Mouse (Mus musculus): ENCODE measurements around the gene Rsc1a1. TPM values are rescaled to one million over a fixed set of nuclear protein-coding genes. Genes with fewer than 3 reads are reported as not detected.
A peak's percentile ranks its signal among the peaks of the same experiment; 100 is the strongest.

The Rsc1a1 gene
- not detected in 2 replicates for polyA plus RNA-seq (2015; fragmentation: Nextera tagmentation; extraction: Ambion mirVana)

DNA sequence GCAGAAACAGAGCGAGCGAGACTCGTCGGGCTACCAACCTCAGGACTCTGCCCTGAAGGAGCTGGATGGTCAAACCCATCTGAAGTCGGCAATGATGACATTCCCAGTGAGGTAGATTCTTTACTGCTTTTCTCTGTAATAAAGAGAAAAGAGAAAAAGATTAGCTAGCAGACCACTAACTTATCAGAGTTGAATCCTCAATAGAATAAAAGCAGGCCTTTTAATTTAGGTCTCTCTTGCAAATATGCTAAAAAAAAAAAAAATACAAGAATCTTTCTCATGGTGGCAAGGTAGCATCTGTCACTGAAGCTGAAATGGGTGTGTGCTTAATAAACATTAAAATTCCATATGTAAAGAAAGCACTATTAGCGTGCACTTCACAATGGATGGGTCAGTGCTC, at the start of gene Rsc1a1:
Gene Rsc1a1 (minus strand): TSS at position 101 of the 400 bp plus-strand sequence.
- H3K36me3 ChIP-seq (ENCODE audit: insufficient read depth, low read length) = peaks cover 48% of the 10 kb centered on the region
- 94% methylated on average over 6 of the region's 6 CpGs for WGBS
- H3K27ac ChIP-seq = no peak within 1 kb of the TSS
- H3K4me3 ChIP-seq (replicated peaks; ENCODE audit: low read depth, low read length) = no peak within 1 kb of the TSS
- H3K9me3 ChIP-seq (replicated peaks; ENCODE audit: low read length) = no peaks in the 10 kb centered on the region
- ATAC-seq (replicated peaks; ENCODE audit: low FRiP score, low read depth) (no peak), DNase-seq (ENCODE audit: low spot score) (no peak)
- H3K4me1 ChIP-seq (replicated peaks; ENCODE audit: insufficient read depth, low read length) = 0 out of 2 replicates have a peak, but pooled peaks cover 5% of the 10 kb centered on the region
- H3K4me2 ChIP-seq (ENCODE audit: low read length) = no peak within 1 kb of the TSS
- no peak within 1 kb of the TSS for H3K9ac ChIP-seq (ENCODE audit: low read depth, low read length)
- no peak for TF ChIP-seq CTCF (IDR thresholded peaks at IDR 0.05; ENCODE audit: low read depth)
- no peaks in the 10 kb centered on the region for H3K27me3 ChIP-seq (ENCODE audit: insufficient read depth, low read length)

DNA sequence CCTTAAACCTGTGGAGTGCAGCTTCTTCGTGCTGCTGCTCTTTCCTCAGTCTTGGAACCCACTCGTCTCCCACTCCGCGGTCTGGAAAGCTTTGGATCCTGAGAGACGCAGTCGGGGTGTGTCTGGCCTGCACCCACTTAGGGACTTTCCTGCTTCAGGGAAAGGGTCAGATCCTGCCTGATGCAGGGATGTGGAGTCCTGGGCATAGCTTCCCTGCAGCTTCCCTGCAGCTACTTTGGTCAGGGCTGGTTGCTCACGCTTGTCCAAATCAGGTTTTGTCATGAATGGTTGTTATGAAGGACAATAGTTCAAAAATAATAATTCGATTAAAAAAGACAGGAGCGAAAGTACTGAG, 49.8 kb upstream of the Rsc1a1 start:
- WGBS = 28% methylated on average over 9 of the region's 9 CpGs
- Histone ChIP-seq H3K9me3 (replicated peaks; ENCODE audit: low read length) (no peaks in the 10 kb centered on the region), H3K27me3 (ENCODE audit: insufficient read depth, low read length) (no peaks in the 10 kb centered on the region), H3K36me3 (ENCODE audit: insufficient read depth, low read length) (no peaks in the 10 kb centered on the region), H3K9ac (ENCODE audit: low read depth, low read length) (no peak overlapping the region), H3K4me2 (ENCODE audit: low read length) (peak overlapping the region; percentile 58), H3K4me3 (replicated peaks; ENCODE audit: low read depth, low read length) (peak overlapping the region; percentile 22; the same call in 1 of the 2 replicates), H3K27ac (0 out of 2 replicates have a peak overlapping the region, but pooled peaks have one; percentile 8), H3K4me1 (replicated peaks; ENCODE audit: insufficient read depth, low read length) (no peaks in the 10 kb centered on the region)
- DNase-seq (ENCODE audit: low spot score) = no peak
- ATAC-seq (replicated peaks; ENCODE audit: low FRiP score, low read depth) = no peak
- TF ChIP-seq CTCF (IDR thresholded peaks at IDR 0.05; ENCODE audit: low read depth) = no peak

DNA sequence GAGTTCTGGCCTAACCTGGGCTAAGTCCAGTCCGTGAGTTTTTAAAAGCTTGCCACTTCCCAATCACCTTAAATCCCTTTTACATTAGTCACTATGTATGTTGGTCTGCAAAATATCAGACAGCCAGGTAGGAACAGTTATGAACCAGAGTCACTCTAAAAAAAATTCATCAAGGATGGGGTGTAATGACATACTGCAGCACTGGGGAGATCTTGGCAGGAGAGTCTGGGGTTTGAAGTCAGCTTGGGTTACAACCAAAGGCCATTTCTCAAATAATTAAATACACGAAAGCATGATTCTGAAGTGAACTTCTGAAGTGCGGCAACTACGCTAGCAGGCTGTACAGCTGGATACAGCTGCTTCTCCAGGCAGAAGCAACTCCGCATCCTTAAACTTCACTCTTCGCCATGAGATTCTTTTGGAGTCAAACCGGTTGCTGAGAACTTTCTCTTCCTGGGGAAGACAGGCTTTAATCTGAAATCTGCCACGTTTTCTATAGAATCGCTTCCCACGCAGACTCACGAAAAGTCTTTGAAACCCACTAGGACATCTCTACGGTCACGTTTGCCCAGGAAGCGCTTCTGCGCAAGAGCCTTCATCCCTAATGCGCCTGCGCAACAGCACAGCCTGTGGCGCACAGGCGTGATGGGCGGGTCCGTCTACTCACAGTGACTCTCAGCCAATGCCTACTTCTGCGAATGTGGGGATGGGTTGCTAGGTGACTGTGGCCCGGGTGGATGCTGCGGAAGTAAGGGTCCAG, 49.2 kb upstream of the Rsc1a1 start:
- 0 out of 2 replicates have a peak overlapping the region, but pooled peaks have one; percentile 8 for H3K27ac ChIP-seq
- no peaks in the 10 kb centered on the region for H3K36me3 ChIP-seq (ENCODE audit: insufficient read depth, low read length)
- peak overlapping the region; percentile 36; the same call in 1 of the 2 replicates for H3K9ac ChIP-seq (ENCODE audit: low read depth, low read length)
- TF ChIP-seq CTCF (IDR thresholded peaks at IDR 0.05; ENCODE audit: low read depth) = peak; percentile 10; the same call in 1 of the 2 replicates
- H3K9me3 ChIP-seq (replicated peaks; ENCODE audit: low read length) = no peaks in the 10 kb centered on the region
- H3K4me2 ChIP-seq (ENCODE audit: low read length) = peak overlapping the region; percentile 58
- DNase-seq (ENCODE audit: low spot score) (peak; percentile 95), ATAC-seq (replicated peaks; ENCODE audit: low FRiP score, low read depth) (peak; percentile 94)
- WGBS = 6% methylated on average over 24 of the region's 24 CpGs
- H3K4me3 ChIP-seq (replicated peaks; ENCODE audit: low read depth, low read length) = peak overlapping the region; percentile 22
- H3K4me1 ChIP-seq (replicated peaks; ENCODE audit: insufficient read depth, low read length) = no peaks in the 10 kb centered on the region
- no peaks in the 10 kb centered on the region for H3K27me3 ChIP-seq (ENCODE audit: insufficient read depth, low read length)

DNA sequence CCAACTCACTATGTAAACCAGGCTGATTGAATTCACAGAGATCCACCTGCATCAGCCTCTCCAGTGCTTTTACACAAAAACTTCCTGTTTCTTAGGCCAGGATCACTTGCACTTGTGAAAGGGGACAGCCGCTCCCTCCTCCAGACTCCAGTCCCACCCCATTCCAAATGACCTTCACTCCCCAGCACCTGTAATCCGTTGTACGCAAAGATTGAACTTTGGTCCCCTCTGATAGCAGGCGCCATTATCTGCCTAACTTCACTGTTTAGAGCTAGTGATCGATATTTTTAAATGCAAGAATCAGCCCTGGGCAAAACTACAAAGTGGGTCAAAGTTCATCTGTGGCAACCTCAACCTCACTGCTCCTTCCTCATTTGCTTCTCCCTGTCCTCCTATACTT, 46.4 kb upstream of the Rsc1a1 start:
- Histone ChIP-seq H3K4me2 (ENCODE audit: low read length) (no peak overlapping the region), H3K4me3 (replicated peaks; ENCODE audit: low read depth, low read length) (no peak overlapping the region), H3K27ac (no peak overlapping the region), H3K4me1 (replicated peaks; ENCODE audit: insufficient read depth, low read length) (no peaks in the 10 kb centered on the region), H3K9ac (ENCODE audit: low read depth, low read length) (no peak overlapping the region), H3K9me3 (replicated peaks; ENCODE audit: low read length) (no peaks in the 10 kb centered on the region), H3K36me3 (ENCODE audit: insufficient read depth, low read length) (no peaks in the 10 kb centered on the region), H3K27me3 (ENCODE audit: insufficient read depth, low read length) (no peaks in the 10 kb centered on the region)
- TF ChIP-seq CTCF (IDR thresholded peaks at IDR 0.05; ENCODE audit: low read depth) = no peak
- DNase-seq (ENCODE audit: low spot score) (no peak), ATAC-seq (replicated peaks; ENCODE audit: low FRiP score, low read depth) (no peak)
- WGBS = 78% methylated on average over 5 of the region's 5 CpGs

DNA sequence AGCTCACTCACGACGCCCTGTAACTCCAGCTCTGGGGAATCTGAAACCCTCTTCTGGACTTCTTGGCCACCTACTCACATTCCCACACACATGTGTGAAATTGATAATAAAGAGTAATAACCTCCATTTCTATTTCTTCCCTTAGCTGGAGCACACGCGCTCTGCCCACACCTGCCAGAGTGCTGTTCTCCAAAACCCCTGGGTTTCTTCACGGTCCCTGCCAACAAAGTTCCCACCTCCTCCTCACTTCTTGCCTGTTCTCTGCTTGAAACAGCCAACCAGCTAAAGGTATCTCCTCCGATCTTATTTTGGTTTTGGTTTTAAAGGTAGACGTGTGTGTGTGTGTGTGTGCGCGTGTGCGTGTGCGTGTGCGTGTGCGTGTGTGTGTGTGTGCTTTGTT, 45.0 kb upstream of the Rsc1a1 start:
- no peak overlapping the region for H3K9ac ChIP-seq (ENCODE audit: low read depth, low read length)
- no peak for TF ChIP-seq CTCF (IDR thresholded peaks at IDR 0.05; ENCODE audit: low read depth)
- no peaks in the 10 kb centered on the region for H3K36me3 ChIP-seq (ENCODE audit: insufficient read depth, low read length)
- DNase-seq (ENCODE audit: low spot score) = no peak
- 80% methylated on average over 13 of the region's 13 CpGs for WGBS
- no peak overlapping the region for H3K27ac ChIP-seq
- no peak overlapping the region for H3K4me2 ChIP-seq (ENCODE audit: low read length)
- H3K27me3 ChIP-seq (ENCODE audit: insufficient read depth, low read length) = no peaks in the 10 kb centered on the region
- H3K9me3 ChIP-seq (replicated peaks; ENCODE audit: low read length) = no peaks in the 10 kb centered on the region
- no peak overlapping the region for H3K4me3 ChIP-seq (replicated peaks; ENCODE audit: low read depth, low read length)
- no peaks in the 10 kb centered on the region for H3K4me1 ChIP-seq (replicated peaks; ENCODE audit: insufficient read depth, low read length)
- no peak for ATAC-seq (replicated peaks; ENCODE audit: low FRiP score, low read depth)

DNA sequence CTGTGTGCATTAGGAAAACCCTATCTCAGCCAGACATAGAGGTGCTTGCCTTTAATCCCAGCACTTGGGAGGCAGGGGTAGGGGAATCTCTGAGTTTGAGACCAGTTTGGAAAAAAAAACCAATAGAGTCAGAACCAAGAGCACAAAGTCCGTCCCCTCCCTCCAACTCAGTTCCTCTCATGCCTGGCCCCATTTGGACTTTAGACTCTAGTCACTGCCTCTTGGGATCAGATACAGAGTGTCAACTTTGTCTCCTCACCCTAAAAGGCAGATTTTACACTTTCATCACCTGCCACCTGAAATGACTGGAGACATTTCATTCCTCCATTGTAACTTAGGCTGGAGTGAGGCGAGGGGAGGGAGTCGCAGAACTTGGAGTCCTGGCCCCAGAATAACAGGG, 43.9 kb upstream of the Rsc1a1 start:
- ATAC-seq (replicated peaks; ENCODE audit: low FRiP score, low read depth) = no peak
- H3K9ac ChIP-seq (ENCODE audit: low read depth, low read length) = no peak overlapping the region
- H3K27me3 ChIP-seq (ENCODE audit: insufficient read depth, low read length) = no peaks in the 10 kb centered on the region
- H3K4me2 ChIP-seq (ENCODE audit: low read length) = no peak overlapping the region
- no peak overlapping the region for H3K4me3 ChIP-seq (replicated peaks; ENCODE audit: low read depth, low read length)
- WGBS = 75% methylated on average over 3 of the region's 3 CpGs
- no peaks in the 10 kb centered on the region for H3K9me3 ChIP-seq (replicated peaks; ENCODE audit: low read length)
- TF ChIP-seq CTCF (IDR thresholded peaks at IDR 0.05; ENCODE audit: low read depth) = no peak
- no peak overlapping the region for H3K27ac ChIP-seq
- H3K4me1 ChIP-seq (replicated peaks; ENCODE audit: insufficient read depth, low read length) = no peaks in the 10 kb centered on the region
- DNase-seq (ENCODE audit: low spot score) = no peak
- H3K36me3 ChIP-seq (ENCODE audit: insufficient read depth, low read length) = no peaks in the 10 kb centered on the region

Data from kidney, postnatal 0 days (tissue).